8 mouse cellular contexts compared by ENCODE assay signal in genomic region chr5:69340102-69340918, GRCm38 (mm10). TPM values are rescaled to one million over a fixed set of nuclear protein-coding genes. Genes with fewer than 3 reads are reported as not detected.
DNase-seq lines count a peak whose midpoint lies in the region; ATAC-seq lines count a peak whose summit lies in the region.

No protein-coding gene starts in this region.

- peak; percentile 8 for DNase-seq in adrenal gland, adult 8-10 months
- peak; percentile 90 for DNase-seq in cerebellum, postnatal 25 days
- DNase-seq in frontal cortex, postnatal 36 days (ENCODE audit: low spot score in 2 of 2) = peak; percentile 70 to 77
- peak; percentile 40 to 46 for DNase-seq in left cerebral cortex, postnatal 10 days (ENCODE audit: extremely low spot score in 1 of 2, low spot score in 2 of 2)
- DNase-seq in midbrain, embryonic 11.5 days (ENCODE audit: low spot score, missing footprints) = peak; percentile 96
- DNase-seq in telencephalon, adult 2 months (ENCODE audit: low read depth, low spot score) = peak; percentile 50
- no peak for DNase-seq in thymus, postnatal 14 days

- no peaks in the 10 kb centered on the region for H3K36me3 ChIP-seq in intestine, embryonic 16.5 days (ENCODE audit: control insufficient read depth, insufficient read depth, low read length)
- no peaks in the 10 kb centered on the region for H3K36me3 ChIP-seq in midbrain, embryonic 11.5 days (ENCODE audit: control insufficient read depth, insufficient read depth, low read length)

- H3K4me1 ChIP-seq in intestine, embryonic 16.5 days (ENCODE audit: control insufficient read depth, insufficient read depth, low read length) = 0 out of 2 replicates have a peak, but pooled peaks cover 6% of the 10 kb centered on the region
- peaks cover 6% of the 10 kb centered on the region; the same call in 1 of the 2 replicates for H3K4me1 ChIP-seq in midbrain, embryonic 11.5 days (ENCODE audit: control insufficient read depth, insufficient read depth, low read length)

- 2% methylated on average over 44 of the region's 44 CpGs for WGBS in intestine, embryonic 16.5 days
- under 1% methylated on average over 44 of the region's 44 CpGs for WGBS in midbrain, embryonic 11.5 days

- no peaks in the 10 kb centered on the region for H3K9me3 ChIP-seq in intestine, embryonic 16.5 days (ENCODE audit: control insufficient read depth, low read length)
- no peaks in the 10 kb centered on the region for H3K9me3 ChIP-seq in midbrain, embryonic 11.5 days (ENCODE audit: control insufficient read depth, low read length)

- H3K4me3 ChIP-seq in intestine, embryonic 16.5 days (ENCODE audit: low read length) = peak overlapping the region; percentile 62
- H3K4me3 ChIP-seq in midbrain, embryonic 11.5 days (ENCODE audit: low read depth, low read length) = peak overlapping the region; percentile 54

- H3K4me2 ChIP-seq in intestine, embryonic 16.5 days (ENCODE audit: low read depth, low read length) = peak overlapping the region; percentile 85
- H3K4me2 ChIP-seq in midbrain, embryonic 11.5 days = peak overlapping the region; percentile 90

- H3K27me3 ChIP-seq in intestine, embryonic 16.5 days (replicated peaks; ENCODE audit: control insufficient read depth, insufficient read depth, low read length) = peaks cover 17% of the 10 kb centered on the region
- peaks cover 12% of the 10 kb centered on the region for H3K27me3 ChIP-seq in midbrain, embryonic 11.5 days (ENCODE audit: control insufficient read depth, insufficient read depth, low read length)

- peak overlapping the region; percentile 61 for H3K9ac ChIP-seq in intestine, embryonic 16.5 days (ENCODE audit: low read depth, low read length)
- peak overlapping the region; percentile 55 for H3K9ac ChIP-seq in midbrain, embryonic 11.5 days (ENCODE audit: low read length)

- ATAC-seq in intestine, embryonic 16.5 days = peak; percentile 62
- peak; percentile 53 for ATAC-seq in midbrain, embryonic 11.5 days (ENCODE audit: low FRiP score)

- H3K27ac ChIP-seq in intestine, embryonic 16.5 days (ENCODE audit: low read length) = no peak overlapping the region
- no peak overlapping the region for H3K27ac ChIP-seq in midbrain, embryonic 11.5 days (ENCODE audit: low read depth, low read length)

- intact Hi-C loops in left cerebral cortex, postnatal 10 days (cut with DNase I) = loop anchor here (5.0 to 10.0 kb wide), 2 partner anchors 182 to 1086 kb away; no protein-coding TSS in a partner anchor

RNA-seq across cellular contexts. Expression of gene Kctd8, which starts 1.2 kb away (rescaled TPM):
- under 1 TPM; 0.43 to 0.92 (median 0.69) TPM for total RNA-seq in adrenal gland, adult 8-10 months (2022)
- 0.26 and 0.53 TPM in 2 replicates for polyA plus RNA-seq in intestine, embryonic 16.5 days (2015; fragmentation: Nextera tagmentation; extraction: Ambion mirVana)
- 1 to 10 TPM; 7.1 to 9.3 TPM for total RNA-seq in left cerebral cortex, postnatal 10 days (2021)
- 2.5 and 2.6 TPM in 2 replicates for polyA plus RNA-seq in midbrain, embryonic 11.5 days (2014; fragmentation: Nextera tagmentation; extraction: Ambion mirVana)

Comparison
In these comparisons a context has a peak if more than half of its experiments do, and no peak if none do; other contexts are left out.
1. RNA of gene Kctd8, which starts 1.2 kb away (total RNA-seq): 7.1 to 9.3 TPM in left cerebral cortex, postnatal 10 days; 0.43 to 0.92 TPM in adrenal gland, adult 8-10 months; every median in the first group is over 4 times any median in the second.